ENCODE assay signal across 11 mouse cellular contexts in genomic region chr19:25107417-25107816, GRCm38 (mm10).
DNase-seq lines count a peak whose midpoint lies in the region; ATAC-seq lines count a peak whose summit lies in the region.
"Had no signal": no experiment of that assay in that cellular context is flagged by ENCODE, and none has a peak within 500 bp of the region (broad histone marks: within the 10 kb centered on the region; RNA-seq: fewer than 3 reads in every experiment).

No protein-coding gene starts in this region.

- intact Hi-C loops in left cerebral cortex, postnatal 25 days (cut with DNase I) = loop anchor here (5.0 kb wide), 3 partner anchors 145 to 520 kb away; partner anchors contain the start of gene Cbwd1

- H3K4me2 ChIP-seq in limb, embryonic 13.5 days (replicated peaks) = peak overlapping the region; percentile 35
- no peak overlapping the region for H3K4me2 ChIP-seq in forebrain, embryonic 12.5 days
- H3K4me2 ChIP-seq: hindbrain, embryonic 15.5 days had no signal

- H3K9ac ChIP-seq in limb, embryonic 13.5 days = no peak overlapping the region
- no peak overlapping the region for H3K9ac ChIP-seq in forebrain, embryonic 12.5 days
- H3K9ac ChIP-seq: hindbrain, embryonic 15.5 days had no signal

- no peak overlapping the region for H3K27ac ChIP-seq in limb, embryonic 13.5 days
- no peak overlapping the region for H3K27ac ChIP-seq in forebrain, embryonic 12.5 days
- H3K27ac ChIP-seq: hindbrain, embryonic 15.5 days had no signal

- no peak for ATAC-seq in limb, embryonic 13.5 days (ENCODE audit: low FRiP score, low read depth)
- ATAC-seq in forebrain, embryonic 12.5 days (ENCODE audit: low FRiP score) = no peak

- H3K36me3 ChIP-seq in limb, embryonic 13.5 days = no peaks in the 10 kb centered on the region
- H3K36me3 ChIP-seq in forebrain, embryonic 12.5 days (replicated peaks) = no peaks in the 10 kb centered on the region
- H3K36me3 ChIP-seq: hindbrain, embryonic 15.5 days had no signal

- peaks cover 10% of the 10 kb centered on the region for H3K4me1 ChIP-seq in limb, embryonic 13.5 days
- peaks cover 5% of the 10 kb centered on the region; the same call in 1 of the 2 replicates for H3K4me1 ChIP-seq in forebrain, embryonic 12.5 days
- H3K4me1 ChIP-seq: hindbrain, embryonic 15.5 days had no signal

- no peaks in the 10 kb centered on the region for H3K27me3 ChIP-seq in limb, embryonic 13.5 days
- H3K27me3 ChIP-seq in forebrain, embryonic 12.5 days = 0 out of 2 replicates have a peak, but pooled peaks cover 8% of the 10 kb centered on the region
- H3K27me3 ChIP-seq: hindbrain, embryonic 15.5 days had no signal

- 23% methylated on average over 4 of the region's 4 CpGs for WGBS in limb, embryonic 13.5 days
- whole genome bisulfite sequencing in forebrain, embryonic 12.5 days = 41% methylated on average over 4 of the region's 4 CpGs

- no peak overlapping the region for H3K4me3 ChIP-seq in limb, embryonic 13.5 days
- H3K4me3 ChIP-seq in forebrain, embryonic 12.5 days (replicated peaks) = no peak overlapping the region
- H3K4me3 ChIP-seq: hindbrain, embryonic 15.5 days; myocyte had no signal

- 0 out of 2 replicates have a peak, but pooled peaks cover 2% of the 10 kb centered on the region for H3K9me3 ChIP-seq in limb, embryonic 13.5 days
- H3K9me3 ChIP-seq in forebrain, embryonic 12.5 days = no peaks in the 10 kb centered on the region
- H3K9me3 ChIP-seq: hindbrain, embryonic 15.5 days had no signal

- peak; percentile 17 for DNase-seq in adrenal gland, postnatal 10 days
- DNase-seq in adrenal gland, postnatal 25 days = no peak
- peak; percentile 20 to 38 for DNase-seq in left cerebral cortex, postnatal 25 days (ENCODE audit: low spot score in 2 of 2)
- no peak for DNase-seq in left cerebral cortex, adult 8-10 months (ENCODE audit: low spot score in 2 of 2)
- peak; percentile 58 for DNase-seq in adipocyte (ENCODE audit: low spot score)
- no peak for DNase-seq in cerebellum, postnatal 25 days
- DNase-seq: cerebellum, postnatal 36 days had no signal

Comparison
In these comparisons a context has a peak if more than half of its experiments do, and no peak if none do; other contexts are left out.
1. DNase-seq: peak in adrenal gland, postnatal 10 days (single experiment), left cerebral cortex, postnatal 25 days (2 of 2) and adipocyte (single experiment); none in adrenal gland, postnatal 25 days (single experiment), left cerebral cortex, adult 8-10 months (0 of 2) and cerebellum, postnatal 25 days (0 of 2).